Mouse (Mus musculus) hematopoietic multipotent progenitor cell, adult 10-12 weeks (in vitro differentiated cells): ENCODE data around the gene Amigo3. TPM values are rescaled to one million over a fixed set of nuclear protein-coding genes. Genes with fewer than 3 reads are reported as not detected.

Experiments used
- polyA plus RNA-seq: library from polyadenylated mRNA; stranded (reverse); fragments of >175 nt; gene quantifications from 2 replicates; pipeline ENCODE4 v1.2.3, GENCODE M21; 2012; ENCODE audit warnings: low replicate concordance

The Amigo3 gene
- polyA plus RNA-seq: 0.22 and 0.61 TPM in 2 replicates

GRCm38 (mm10) chr9:108052885-108053664 lies at the start of gene Amigo3:
Gene Amigo3 (plus strand): TSS chr9:108053159.

GRCm38 (mm10) chr9:108049016-108049455 lies 3.9 kb upstream of the Amigo3 start, which contains the start of gene Gmppb:
Gene Gmppb (plus strand): TSS chr9:108049242.

GRCm38 (mm10) chr9:108080168-108080567 lies 27.2 kb downstream of the Amigo3 start, which contains the start of gene Mst1:
Gene Mst1 (plus strand): TSS chr9:108080436.

GRCm38 (mm10) chr9:108082988-108083431 lies 30.1 kb downstream of the Amigo3 start, which contains the start of gene Rnf123:
Gene Rnf123 (minus strand): TSS chr9:108083346.

GRCm38 (mm10) chr9:108094184-108094941 lies 41.4 kb downstream of the Amigo3 start, which contains the start of gene Apeh:
Gene Apeh (minus strand): TSS chr9:108094606.

Other genes starting within 250 kb of the Amigo3 start
- gene Rbm6, start 179.9 kb upstream of the Amigo3 start, polyA plus RNA-seq: 19.8 and 30.5 TPM in 2 replicates
- 22.0 and 22.8 TPM in 2 replicates for gene Mon1a, start 165.0 kb upstream of the Amigo3 start, polyA plus RNA-seq
- 0.63 and 3.7 TPM in 2 replicates for gene Mst1r, start 146.3 kb upstream of the Amigo3 start, polyA plus RNA-seq
- not detected in 2 replicates for gene Actl11, start 124.7 kb upstream of the Amigo3 start, polyA plus RNA-seq
- 0.03 and 0.10 TPM in 2 replicates for gene Camkv, start 117.5 kb upstream of the Amigo3 start, polyA plus RNA-seq
- 0.30 and 1.8 TPM in 2 replicates for gene Traip, start 103.0 kb upstream of the Amigo3 start, polyA plus RNA-seq
- 56.6 and 109 TPM in 2 replicates for gene Uba7, start 77.7 kb upstream of the Amigo3 start, polyA plus RNA-seq
- 0.22 TPM in 1 of 2 replicates, not detected in the other for gene Gm20661, start 70.1 kb upstream of the Amigo3 start, polyA plus RNA-seq
- 11.6 and 13.4 TPM in 2 replicates for gene Inka1, start 67.3 kb upstream of the Amigo3 start, polyA plus RNA-seq
- 0.15 TPM in 1 of 2 replicates, not detected in the other for gene Cdhr4, start 60.7 kb upstream of the Amigo3 start, polyA plus RNA-seq
- 0.58 TPM in 1 of 2 replicates, not detected in the other for gene Gm20662, start 56.8 kb upstream of the Amigo3 start, polyA plus RNA-seq
- 163 and 228 TPM in 2 replicates for gene Ip6k1, start 50.7 kb upstream of the Amigo3 start, polyA plus RNA-seq
- gene Gmppb, start 3.9 kb upstream of the Amigo3 start, polyA plus RNA-seq: 4.6 and 5.8 TPM in 2 replicates
- 0.10 and 1.0 TPM in 2 replicates for gene Mst1, start 27.3 kb downstream of the Amigo3 start, polyA plus RNA-seq
- gene Rnf123, start 30.2 kb downstream of the Amigo3 start, polyA plus RNA-seq: 83.2 and 287 TPM in 2 replicates
- 50.4 and 78.3 TPM in 2 replicates for gene Apeh, start 41.4 kb downstream of the Amigo3 start, polyA plus RNA-seq
- 1.6 and 2.0 TPM in 2 replicates for gene Bsn, start 137.2 kb downstream of the Amigo3 start, polyA plus RNA-seq
- 20.6 and 21.7 TPM in 2 replicates for gene Dag1, start 210.8 kb downstream of the Amigo3 start, polyA plus RNA-seq
- gene Nicn1, start 237.3 kb downstream of the Amigo3 start, polyA plus RNA-seq: 0.24 and 0.65 TPM in 2 replicates
- 0.12 and 0.45 TPM in 2 replicates for gene Amt, start 243.7 kb downstream of the Amigo3 start, polyA plus RNA-seq